Mouse (Mus musculus) forebrain, embryonic 14.5 days (tissue): ENCODE measurements around the gene Maco1. TPM values are rescaled to one million over a fixed set of nuclear protein-coding genes. Genes with fewer than 3 reads are reported as not detected.
A peak's percentile ranks its signal among the peaks of the same experiment; 100 is the strongest.

Experiments
- ATAC-seq: fragments of 200-750 bp; cut with Nextera tagmentation; 2 replicates; pipeline ENCODE4 v1.8.0; 2017; ENCODE audit warnings: mild to moderate bottlenecking, moderate library complexity
- DNase-seq: peaks from one replicate; pipeline ENCODE4 v3.0.0-alpha.2; 2015; ENCODE audit warnings: low spot score
- H3K27ac ChIP-seq: fragments of 300-500 bp; sonication (generic); 2 replicates; pipeline ENCODE4 v1.5.1; 2014; ENCODE audit warnings: low read depth, mild to moderate bottlenecking, control low read depth, low read length, moderate library complexity
- H3K27me3 ChIP-seq: fragments of 300-500 bp; sonication (generic); replicated peaks from 2 replicates; pipeline ENCODE4 v1.6.1; 2014; ENCODE audit warnings: low read length, control low read depth, mixed read lengths; ENCODE audit not compliant: control insufficient read depth, insufficient read depth
- H3K36me3 ChIP-seq: fragments of 300-500 bp; sonication (generic); 2 replicates; pipeline ENCODE4 v1.6.1; 2014; ENCODE audit warnings: low read length, control low read depth; ENCODE audit not compliant: control insufficient read depth, insufficient read depth
- H3K4me1 ChIP-seq: fragments of 300-500 bp; sonication (generic); 2 replicates; pipeline ENCODE4 v1.6.1; 2014; ENCODE audit warnings: antibody characterized with exemption, low read length, control low read depth; ENCODE audit not compliant: control insufficient read depth, insufficient read depth
- H3K4me2 ChIP-seq: fragments of 300-500 bp; sonication (generic); 2 replicates; pipeline ENCODE4 v1.6.1; 2014; ENCODE audit warnings: mild to moderate bottlenecking, control low read depth, low read length
- H3K4me3 ChIP-seq: fragments of 300-500 bp; sonication (generic); 2 replicates; pipeline ENCODE4 v1.5.1; 2014; ENCODE audit warnings: low read depth, low read length, control low read depth
- H3K9ac ChIP-seq: fragments of 300-500 bp; sonication (generic); 2 replicates; pipeline ENCODE4 v1.6.1; 2014; ENCODE audit warnings: mild to moderate bottlenecking, low read length, control low read depth, moderate library complexity
- H3K9me3 ChIP-seq: fragments of 300-500 bp; sonication (generic); replicated peaks from 2 replicates; pipeline ENCODE4 v1.6.1; 2016; ENCODE audit warnings: low read length, control low read depth, mixed read lengths; ENCODE audit not compliant: control insufficient read depth
- WGBS: fragments of 180-500 bp; shearing (Covaris S2); extraction: QIAGEN DNeasy Blood & Tissue Kit; methylation state at CpG from one replicate; pipeline ENCODE4 v1.1.7; 2014; 5-methylcytosine and 5-hydroxymethylcytosine counted together
- polyA plus RNA-seq: library from polyadenylated mRNA; unstranded; fragments of >200 nt; fragmentation: Nextera tagmentation; extraction: Ambion mirVana; gene quantifications from 2 replicates; pipeline ENCODE4 v1.2.1, GENCODE M21; 2014

The Maco1 gene
- polyA plus RNA-seq, 1 experiment from 2014 or later, result 81.9 TPM

DNA sequence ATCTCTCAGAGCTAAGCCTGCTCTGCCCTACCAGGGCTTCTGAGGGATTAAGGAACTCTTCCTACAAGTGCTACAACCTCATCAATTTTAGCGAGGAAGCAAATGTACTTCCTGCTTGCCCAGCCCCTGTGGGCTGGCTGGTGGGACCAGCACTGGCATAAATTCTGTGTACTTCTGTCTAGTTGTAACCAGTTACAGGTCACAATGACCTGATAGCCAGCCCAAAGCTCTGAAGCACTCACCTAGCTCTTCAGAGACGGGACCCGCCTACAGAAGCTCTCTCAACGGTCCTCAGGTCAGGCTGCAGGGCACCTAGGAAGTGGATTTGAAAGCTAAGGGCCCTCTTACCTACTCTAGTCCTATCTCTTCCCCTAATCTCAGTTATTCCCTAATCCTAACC lies 35.4 kb downstream of the Maco1 start:
- Histone ChIP-seq H3K4me2 (no peak overlapping the region), H3K27ac (no peak overlapping the region), H3K36me3 (peaks cover 28% of the 10 kb centered on the region), H3K4me3 (no peak overlapping the region), H3K27me3 (no peaks in the 10 kb centered on the region), H3K4me1 (no peaks in the 10 kb centered on the region), H3K9me3 (no peaks in the 10 kb centered on the region), H3K9ac (no peak overlapping the region)
- WGBS, result 83% methylated on average over 4 of the region's 4 CpGs
- ATAC-seq (no peak), DNase-seq (no peak)

GRCm38 (mm10) chr4:134814229-134814571 lies 38.9 kb downstream of the Maco1 start:
- no peak overlapping the region for H3K4me3 ChIP-seq
- H3K27ac ChIP-seq, result no peak overlapping the region
- peaks cover 59% of the 10 kb centered on the region for H3K36me3 ChIP-seq
- no peaks in the 10 kb centered on the region for H3K9me3 ChIP-seq
- H3K27me3 ChIP-seq, result no peaks in the 10 kb centered on the region
- no peak for ATAC-seq
- H3K4me1 ChIP-seq, result no peaks in the 10 kb centered on the region
- DNase-seq, result no peak
- H3K4me2 ChIP-seq, result no peak overlapping the region
- H3K9ac ChIP-seq, result no peak overlapping the region
- WGBS, result 92% methylated on average over 4 of the region's 4 CpGs

GRCm38 (mm10) chr4:134813406-134814228 lies 39.5 kb downstream of the Maco1 start:
- ATAC-seq, result no peak
- no peak overlapping the region for H3K4me3 ChIP-seq
- no peak overlapping the region for H3K4me2 ChIP-seq
- H3K27ac ChIP-seq, result no peak overlapping the region
- H3K4me1 ChIP-seq, result no peaks in the 10 kb centered on the region
- 89% methylated on average over 17 of the region's 17 CpGs for WGBS
- no peaks in the 10 kb centered on the region for H3K9me3 ChIP-seq
- no peak overlapping the region for H3K9ac ChIP-seq
- no peaks in the 10 kb centered on the region for H3K27me3 ChIP-seq
- H3K36me3 ChIP-seq, result peaks cover 65% of the 10 kb centered on the region
- DNase-seq, result no peak

DNA sequence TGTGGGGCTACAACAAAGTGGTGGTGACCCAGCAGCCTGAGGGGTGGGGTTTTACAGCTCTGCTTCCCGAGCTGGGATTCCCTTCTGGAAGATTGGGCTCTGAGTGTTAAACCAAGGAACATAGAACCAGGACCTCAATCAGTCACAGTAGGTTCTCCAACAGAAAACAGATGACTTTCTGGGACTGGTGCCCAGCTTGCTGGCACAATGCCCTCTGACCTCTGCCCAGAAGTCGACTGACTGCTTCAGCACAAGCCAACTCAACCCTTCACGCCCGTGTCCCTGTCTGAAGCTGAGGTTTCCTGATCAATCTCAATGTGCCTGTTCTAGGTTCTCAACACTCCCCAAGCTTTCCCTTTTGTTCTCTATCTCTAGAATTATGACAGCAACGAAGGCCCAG lies 48.4 kb downstream of the Maco1 start:
- Histone ChIP-seq H3K27ac (no peak overlapping the region), H3K4me2 (no peak overlapping the region), H3K9ac (no peak overlapping the region), H3K4me1 (no peaks in the 10 kb centered on the region), H3K36me3 (peaks cover 92% of the 10 kb centered on the region), H3K27me3 (no peaks in the 10 kb centered on the region), H3K4me3 (no peak overlapping the region), H3K9me3 (no peaks in the 10 kb centered on the region)
- ATAC-seq, result no peak
- no peak for DNase-seq
- WGBS, result 80% methylated on average over 5 of the region's 5 CpGs

GRCm38 (mm10) chr4:134802765-134803164 lies 50.4 kb downstream of the Maco1 start:
- no peak overlapping the region for H3K4me3 ChIP-seq
- ATAC-seq (no peak), DNase-seq (no peak)
- H3K36me3 ChIP-seq, result peaks cover 72% of the 10 kb centered on the region
- no peak overlapping the region; the same call in 1 of the 2 replicates for H3K27ac ChIP-seq
- 89% methylated on average over 3 of the region's 3 CpGs for WGBS
- H3K4me2 ChIP-seq, result no peak overlapping the region
- no peaks in the 10 kb centered on the region for H3K4me1 ChIP-seq
- no peaks in the 10 kb centered on the region for H3K9me3 ChIP-seq
- H3K27me3 ChIP-seq, result no peaks in the 10 kb centered on the region
- no peak overlapping the region for H3K9ac ChIP-seq

DNA sequence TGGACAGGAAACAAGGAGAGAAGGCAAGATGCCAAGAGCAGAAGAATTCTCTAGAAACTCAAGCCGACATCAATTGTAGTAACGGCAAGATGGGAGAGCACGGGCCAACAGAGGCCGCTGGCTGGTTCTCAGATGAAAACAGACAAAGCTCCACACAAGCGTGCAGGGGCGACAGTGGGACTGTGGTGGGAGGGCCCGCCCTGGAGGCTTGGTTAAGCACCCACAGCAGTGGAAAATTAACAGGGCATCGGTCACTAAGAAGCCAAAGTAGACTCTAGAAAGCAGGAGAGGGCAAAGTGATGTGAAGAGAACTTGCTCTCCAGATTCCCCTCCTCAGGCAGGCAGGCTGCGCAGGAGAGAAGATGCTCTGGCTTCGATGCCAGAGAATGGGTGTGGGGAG lies 51.0 kb downstream of the Maco1 start:
- H3K4me2 ChIP-seq, result no peak overlapping the region
- H3K9me3 ChIP-seq, result no peaks in the 10 kb centered on the region
- no peaks in the 10 kb centered on the region for H3K27me3 ChIP-seq
- WGBS, result 86% methylated on average over 10 of the region's 10 CpGs
- ATAC-seq (no peak), DNase-seq (no peak)
- H3K9ac ChIP-seq, result no peak overlapping the region
- no peak overlapping the region for H3K4me3 ChIP-seq
- H3K36me3 ChIP-seq, result peaks cover 66% of the 10 kb centered on the region
- H3K27ac ChIP-seq, result no peak overlapping the region
- no peaks in the 10 kb centered on the region for H3K4me1 ChIP-seq

DNA sequence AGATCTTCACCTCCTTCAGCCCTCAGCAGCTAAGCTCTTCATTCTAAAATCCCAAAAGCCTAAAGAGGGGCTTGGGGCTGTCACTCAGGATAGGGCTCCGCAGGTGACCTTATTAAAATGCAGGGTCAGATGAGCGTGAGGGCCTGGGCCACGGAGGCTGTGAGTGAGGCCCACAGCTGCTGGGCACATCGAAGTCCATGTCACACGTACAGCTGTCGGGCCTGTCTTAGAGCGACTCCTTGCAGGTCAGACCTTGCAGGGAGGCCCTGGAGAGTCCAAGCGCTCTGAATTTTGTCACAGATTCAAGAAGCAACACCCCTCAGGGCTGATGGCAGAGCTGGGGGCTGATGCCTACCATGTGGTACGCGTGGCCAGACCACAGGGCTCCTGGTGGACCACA lies 52.5 kb downstream of the Maco1 start:
- H3K9me3 ChIP-seq, result no peaks in the 10 kb centered on the region
- ATAC-seq (no peak), DNase-seq (no peak)
- no peak overlapping the region for H3K4me2 ChIP-seq
- no peak overlapping the region for H3K27ac ChIP-seq
- H3K36me3 ChIP-seq, result peaks cover 52% of the 10 kb centered on the region
- no peaks in the 10 kb centered on the region for H3K27me3 ChIP-seq
- no peak overlapping the region for H3K4me3 ChIP-seq
- WGBS, result 69% methylated on average over 10 of the region's 10 CpGs
- no peak overlapping the region for H3K9ac ChIP-seq
- H3K4me1 ChIP-seq, result no peaks in the 10 kb centered on the region

GRCm38 (mm10) chr4:134800098-134800497 lies 53.0 kb downstream of the Maco1 start:
- H3K9me3 ChIP-seq, result no peaks in the 10 kb centered on the region
- no peak overlapping the region for H3K4me2 ChIP-seq
- H3K4me1 ChIP-seq, result no peaks in the 10 kb centered on the region
- H3K9ac ChIP-seq, result no peak overlapping the region
- H3K27me3 ChIP-seq, result no peaks in the 10 kb centered on the region
- ATAC-seq (peak; percentile 40; the same call in 1 of the 2 replicates), DNase-seq (peak; percentile 31)
- H3K36me3 ChIP-seq, result peaks cover 46% of the 10 kb centered on the region
- no peak overlapping the region for H3K4me3 ChIP-seq
- H3K27ac ChIP-seq, result no peak overlapping the region
- 86% methylated on average over 8 of the region's 8 CpGs for WGBS

GRCm38 (mm10) chr4:134799272-134799671 lies 53.9 kb downstream of the Maco1 start:
- ATAC-seq, result peak; percentile 62; the same call in 1 of the 2 replicates
- no peaks in the 10 kb centered on the region for H3K27me3 ChIP-seq

More at GRCm38 (mm10) chr4:134799272-134799671, 53.9 kb downstream of the Maco1 start:
- Histone ChIP-seq H3K4me3 (no peak overlapping the region), H3K36me3 (peaks cover 37% of the 10 kb centered on the region), H3K9ac (no peak overlapping the region), H3K9me3 (no peaks in the 10 kb centered on the region), H3K4me2 (no peak overlapping the region), H3K27ac (no peak overlapping the region), H3K4me1 (no peaks in the 10 kb centered on the region)
- WGBS, result 7% methylated on average over 4 of the region's 4 CpGs
- DNase-seq, result peak; percentile 73
